20 mouse cellular contexts compared by ENCODE assay signal in genomic region chr15:12706902-12707301, GRCm38 (mm10). TPM values are rescaled to one million over a fixed set of nuclear protein-coding genes. Genes with fewer than 3 reads are reported as not detected.
DNase-seq lines count a peak whose midpoint lies in the region; ATAC-seq lines count a peak whose summit lies in the region.
"Had no signal": no experiment of that assay in that cellular context is flagged by ENCODE, and none has a peak within 500 bp of the region (broad histone marks: within the 10 kb centered on the region; RNA-seq: fewer than 3 reads in every experiment).

No protein-coding gene starts in this region.

- H3K36me3 ChIP-seq in megakaryocyte, embryonic 14.5 days (replicated peaks; ENCODE audit: low read length) = peaks cover 30% of the 10 kb centered on the region
- H3K36me3 ChIP-seq: embryonic facial prominence, embryonic 10.5 days; embryonic facial prominence, embryonic 12.5 days; forebrain, embryonic 15.5 days had no signal

- H3K4me3 ChIP-seq in megakaryocyte, embryonic 14.5 days (replicated peaks) = peak overlapping the region; percentile 56
- H3K4me3 ChIP-seq: embryonic facial prominence, embryonic 10.5 days; embryonic facial prominence, embryonic 12.5 days; forebrain, embryonic 13.5 days; forebrain, embryonic 15.5 days had no signal

- peaks cover 83% of the 10 kb centered on the region for H3K4me1 ChIP-seq in megakaryocyte, embryonic 14.5 days
- H3K4me1 ChIP-seq: forebrain, embryonic 13.5 days; forebrain, embryonic 15.5 days had no signal

- no peak for DNase-seq in thymus, postnatal 4 days
- DNase-seq in urinary bladder, postnatal 14 days (ENCODE audit: low spot score) = no peak
- DNase-seq: adrenal gland, adult 8-10 months; adrenal gland, postnatal 14 days; adrenal gland, postnatal 36 days; cerebellum, adult 11-12 months; cerebellum, adult 2 months; cerebellum, adult 9-10 months; cerebellum, postnatal 10 days; cerebellum, postnatal 36 days; forebrain, postnatal 0 days had no signal

- H3K27me3 ChIP-seq in megakaryocyte, embryonic 14.5 days (replicated peaks) = no peaks in the 10 kb centered on the region
- H3K27me3 ChIP-seq: forebrain, embryonic 13.5 days; forebrain, embryonic 15.5 days; Patski had no signal

- H3K9me3 ChIP-seq in megakaryocyte, embryonic 14.5 days = peaks cover 14% of the 10 kb centered on the region
- H3K9me3 ChIP-seq: embryonic facial prominence, embryonic 10.5 days; embryonic facial prominence, embryonic 12.5 days; forebrain, embryonic 13.5 days; forebrain, embryonic 15.5 days had no signal

- no peak for ATAC-seq in megakaryocyte, adult 5-6 weeks (ENCODE audit: poor library complexity, severe bottlenecking)
- peak; percentile 94 for ATAC-seq in common myeloid progenitor, adult 5-6 weeks (replicated peaks; ENCODE audit: low read depth, poor library complexity, severe bottlenecking)
- ATAC-seq: activated CD4-positive, CD25-positive, alpha-beta regulatory T cell, adult 4 months; forebrain, embryonic 13.5 days; forebrain, embryonic 15.5 days; forebrain, postnatal 0 days; Patski had no signal

RNA-seq across cellular contexts. Expression of gene Pdzd2, which starts 32.8 kb away (rescaled TPM):
- 1.0 and 1.1 TPM in 2 replicates for polyA plus RNA-seq in megakaryocyte, embryonic 14.5 days (2012; ENCODE audit: insufficient read depth, low replicate concordance)
- 0.22 and 1.4 TPM in 2 replicates for total RNA-seq in megakaryocyte, adult 5-6 weeks (2015)
- 0.41 and 0.59 TPM in 2 replicates for total RNA-seq in megakaryocyte, adult 5-6 weeks (2017)
- total RNA-seq in common myeloid progenitor, adult 5-6 weeks (2017) = 0.44 and 0.82 TPM in 2 replicates
